Mouse (Mus musculus) CD8-positive naive resting alpha-beta T cell, adult 2 months (primary cell): ENCODE results near the gene Snap29.

Experiments used
- DNase-seq, 2 experiments: peaks; one replicate each; pipeline ENCODE4 v3.0.0; 2022; ENCODE audit warnings: low read depth in 2 of 2, low spot score in 2 of 2

Snap29 gene

DNA sequence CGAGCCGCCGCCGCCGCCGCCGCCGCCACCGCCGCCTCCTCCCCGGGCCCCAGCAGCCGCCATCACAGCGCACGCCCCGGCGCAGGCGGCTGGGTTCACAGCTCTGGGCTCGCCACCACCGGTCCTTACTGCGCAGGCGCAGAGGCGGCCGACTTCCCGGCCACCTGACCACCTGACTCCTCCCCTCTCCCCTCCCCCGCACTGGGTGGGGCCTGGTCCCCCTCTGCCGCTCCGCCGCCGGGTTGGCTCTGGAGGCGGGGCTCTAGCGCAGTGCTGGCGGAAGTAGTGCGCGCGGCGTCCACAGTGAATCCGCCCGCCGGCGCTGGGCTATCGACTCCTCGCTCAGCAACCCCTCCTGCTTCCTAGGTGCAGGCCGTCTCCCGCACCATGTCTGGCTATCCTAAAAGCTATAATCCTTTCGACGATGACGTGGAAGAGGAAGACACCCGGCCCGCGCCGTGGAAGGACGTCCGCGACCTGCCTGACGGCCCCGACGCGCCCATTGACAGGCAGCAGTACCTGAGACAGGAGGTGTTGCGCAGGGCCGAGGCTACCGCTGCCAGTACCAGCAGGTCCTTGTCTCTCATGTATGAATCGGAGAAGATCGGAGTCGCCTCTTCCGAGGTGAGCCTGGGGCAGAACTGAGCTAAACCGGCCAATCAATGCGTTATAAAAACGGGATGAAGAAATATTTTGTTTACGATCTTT lies at the start of gene Snap29, which contains the start of gene Pi4ka:
Gene Snap29 (plus strand): TSS at position 251 of the 708 bp plus-strand sequence.
Gene Pi4ka (minus strand): TSS at position 579 of the 708 bp plus-strand sequence.
- DNase-seq: peak; percentile 100

DNA sequence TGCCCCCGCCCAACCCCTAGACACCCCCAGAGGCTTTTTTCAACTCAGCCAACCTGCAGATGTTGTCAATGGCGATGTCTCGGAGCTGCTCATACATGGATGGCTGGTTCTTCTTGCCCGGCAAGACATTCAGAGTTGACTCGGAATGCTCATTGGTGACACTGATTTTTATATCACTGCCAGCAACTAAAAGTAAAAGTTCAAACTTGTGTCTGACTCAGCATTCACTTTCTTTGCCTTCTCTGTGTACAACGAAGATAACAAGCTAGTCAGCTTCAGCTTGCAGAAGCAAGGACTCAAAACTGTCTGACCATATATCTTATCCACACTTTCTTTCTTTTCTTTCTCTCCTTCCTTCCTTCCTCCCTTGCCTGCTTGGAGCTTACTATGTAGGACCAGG lies 49.8 kb upstream of the Snap29 start:
- no peak for DNase-seq

DNA sequence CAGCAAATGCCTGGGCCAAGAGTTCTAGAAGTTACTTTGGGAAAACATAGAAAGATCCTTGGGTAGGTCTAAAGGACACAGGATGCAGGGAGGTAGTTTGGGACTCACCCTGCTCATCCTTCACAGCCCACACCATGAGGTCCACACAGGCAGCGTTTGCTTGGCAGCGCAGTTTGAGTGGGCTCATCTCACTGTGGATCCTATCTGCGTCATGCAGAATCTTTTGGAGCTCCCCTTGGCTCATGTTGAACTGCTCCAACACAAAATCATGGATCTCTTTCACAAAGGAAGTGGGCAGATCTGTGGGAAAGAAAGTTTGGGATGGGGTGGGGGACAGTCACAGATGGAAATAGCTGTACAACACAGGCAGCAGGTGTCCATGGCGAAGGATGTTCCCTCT lies 47.0 kb upstream of the Snap29 start:
- no peak for DNase-seq

DNA sequence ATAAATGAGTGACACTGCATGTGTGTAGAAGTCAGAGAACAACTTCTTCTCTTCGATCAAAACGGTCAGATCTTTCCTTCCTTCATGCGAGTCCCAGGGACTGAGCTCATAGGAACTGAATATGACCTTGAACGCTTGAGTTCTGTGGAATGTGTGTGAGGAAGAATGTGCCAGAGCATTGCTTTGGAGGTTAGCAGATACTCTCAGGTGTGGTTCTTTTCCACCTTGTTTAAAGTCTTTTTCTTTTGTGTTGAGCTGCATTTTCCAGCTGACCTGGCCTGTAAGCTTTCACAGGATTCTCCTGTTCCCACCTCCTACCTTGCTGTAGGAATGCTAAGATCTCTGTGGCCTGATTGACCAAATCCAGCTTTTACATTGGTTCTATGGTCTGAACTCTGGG lies 23.5 kb upstream of the Snap29 start:
- DNase-seq: no peak

DNA sequence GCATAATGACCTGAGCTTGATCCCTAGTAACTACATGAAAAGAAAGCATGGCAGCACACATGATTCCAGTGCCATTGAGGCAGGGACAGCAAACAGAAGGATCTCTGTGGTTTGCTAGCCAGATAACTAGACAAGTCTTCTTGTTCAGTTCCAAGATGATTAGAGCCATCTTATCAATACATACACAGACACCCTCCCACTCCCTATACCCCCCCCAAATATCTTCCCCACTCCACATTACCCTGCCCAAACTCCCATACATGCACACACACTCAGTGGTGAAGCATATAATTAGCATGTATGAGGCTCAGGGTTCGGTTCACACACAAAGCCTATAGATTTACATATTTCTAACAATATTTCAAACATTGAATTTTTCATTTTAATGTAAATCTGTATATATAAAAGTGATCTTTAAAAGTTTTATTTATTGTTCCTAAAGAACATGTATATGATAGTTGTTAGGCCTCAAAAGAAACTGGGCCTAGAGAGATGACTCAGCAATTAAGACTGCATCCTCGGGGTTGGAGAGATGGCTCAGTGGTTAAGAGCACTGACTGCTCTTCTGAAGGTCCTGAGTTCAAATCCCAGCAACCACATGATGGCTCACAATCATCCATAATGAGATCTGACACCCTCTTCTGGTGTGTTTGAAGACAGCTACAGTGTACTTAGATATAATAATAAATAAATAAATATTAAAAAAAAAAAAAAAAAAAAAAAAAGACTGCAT lies 22.0 kb upstream of the Snap29 start:
- DNase-seq: no peak

DNA sequence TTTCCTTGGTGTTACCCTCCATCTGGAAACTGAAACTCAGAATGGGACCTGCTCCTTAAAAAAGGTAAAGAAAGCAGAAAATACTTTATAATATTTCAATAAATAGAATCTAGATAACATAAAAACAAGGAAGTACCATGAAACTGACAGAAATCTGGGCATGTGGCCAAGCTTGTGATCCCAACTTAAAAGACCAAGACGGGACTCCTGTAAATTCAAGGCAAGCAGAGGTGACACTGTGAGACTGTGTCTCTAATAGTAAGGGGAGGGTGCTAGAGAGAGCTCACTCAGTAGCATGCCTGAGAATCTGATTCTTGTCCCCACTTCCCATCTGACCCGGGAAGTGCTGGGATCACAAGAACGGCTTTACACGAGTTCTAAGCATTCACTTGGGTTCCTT lies 13.0 kb upstream of the Snap29 start:
- no peak for DNase-seq

DNA sequence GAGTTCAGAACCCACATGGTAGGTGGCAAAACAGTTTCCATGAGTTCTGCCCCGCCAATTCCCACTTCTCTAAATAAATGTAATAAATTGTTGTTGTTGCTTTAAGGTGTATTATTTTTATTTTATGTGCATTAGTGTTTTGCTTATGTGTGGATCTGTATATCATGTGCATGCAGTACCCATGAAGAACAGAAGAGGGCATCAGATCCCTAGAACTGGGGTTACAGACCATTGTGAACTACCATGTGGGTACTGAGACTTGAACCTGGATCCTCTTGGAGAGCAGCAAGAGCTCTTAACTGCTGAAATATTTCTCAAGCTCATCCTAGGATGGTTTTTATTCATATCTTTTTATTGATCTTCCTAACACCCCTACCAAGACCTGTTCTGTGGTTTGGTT lies 2.9 kb upstream of the Snap29 start:
- peak; percentile 47 to 67 for DNase-seq

DNA sequence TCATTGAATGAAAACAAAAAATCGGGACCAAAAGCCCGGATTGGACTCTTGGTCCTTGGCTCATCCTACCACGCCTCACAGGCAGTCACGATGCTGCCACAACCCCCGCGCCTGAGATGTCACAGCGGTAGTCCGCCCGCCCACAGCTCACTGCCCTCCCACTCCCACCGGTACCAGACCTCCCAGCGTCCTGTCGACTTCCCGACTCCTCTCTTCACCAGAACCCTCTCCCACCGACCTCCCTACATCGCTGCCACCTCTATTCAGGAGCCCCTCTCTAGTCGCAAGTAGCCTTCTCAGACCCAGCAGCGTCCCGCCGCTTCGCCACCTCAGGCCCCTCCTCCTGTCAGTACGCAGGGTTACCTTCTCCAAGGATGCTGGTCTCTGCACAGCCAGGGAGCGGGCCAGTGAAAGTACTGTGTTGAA lies 502 bp upstream of the Snap29 start:
- DNase-seq: no peak

DNA sequence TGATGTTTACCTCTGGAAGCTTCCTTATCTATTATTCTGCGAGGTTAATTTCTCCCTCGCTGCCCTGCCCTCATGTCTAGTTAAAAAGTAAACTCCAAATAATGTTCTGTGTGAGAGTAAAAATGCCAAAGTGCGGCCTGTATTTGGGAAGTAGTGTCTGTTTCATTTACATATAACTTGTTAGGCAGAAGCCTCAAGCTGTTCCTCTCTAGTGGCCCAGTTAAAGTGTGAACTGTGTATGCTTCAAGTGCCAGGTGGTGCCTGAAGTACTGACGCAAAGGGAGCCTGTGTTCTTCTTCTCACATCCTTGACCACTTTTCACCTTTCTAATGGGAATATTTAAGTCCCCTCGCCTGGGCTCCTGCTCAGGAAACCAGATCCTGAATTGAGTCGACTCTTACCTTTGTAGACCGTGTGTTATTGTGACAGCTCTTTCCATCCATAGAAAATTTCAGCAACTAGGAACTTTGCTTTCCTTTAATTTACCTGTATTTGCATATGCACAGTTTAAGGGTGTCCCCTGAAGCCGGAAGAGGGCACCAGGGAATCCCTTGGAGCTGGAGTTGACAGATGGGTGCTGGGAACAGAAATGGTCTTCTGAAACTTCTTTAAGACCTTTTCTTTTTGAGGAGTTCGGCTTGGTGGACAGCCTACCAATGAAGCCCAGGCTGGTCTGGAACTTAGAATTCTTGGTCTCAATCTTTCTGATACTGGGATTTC lies 886 bp downstream of the Snap29 start:
- DNase-seq: no peak

DNA sequence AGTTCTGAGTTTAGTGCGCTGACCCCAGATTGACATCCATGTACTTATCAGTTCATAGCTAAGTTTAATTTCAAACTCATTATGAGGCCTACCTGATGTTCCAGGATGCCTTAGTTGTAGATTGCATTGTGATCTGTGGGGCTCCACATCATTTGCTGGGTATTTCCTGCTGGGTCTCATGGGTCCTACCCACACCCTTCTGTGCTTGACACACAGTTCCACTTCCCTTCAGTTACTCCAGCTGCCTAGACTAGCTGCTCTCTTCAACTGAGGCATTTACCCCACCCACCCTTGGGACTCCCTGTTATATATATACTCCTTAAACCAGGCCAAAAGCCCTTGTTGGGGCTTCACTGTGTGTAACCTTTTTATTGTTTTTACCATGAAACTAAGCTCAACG lies 3.3 kb downstream of the Snap29 start:
- DNase-seq: no peak

DNA sequence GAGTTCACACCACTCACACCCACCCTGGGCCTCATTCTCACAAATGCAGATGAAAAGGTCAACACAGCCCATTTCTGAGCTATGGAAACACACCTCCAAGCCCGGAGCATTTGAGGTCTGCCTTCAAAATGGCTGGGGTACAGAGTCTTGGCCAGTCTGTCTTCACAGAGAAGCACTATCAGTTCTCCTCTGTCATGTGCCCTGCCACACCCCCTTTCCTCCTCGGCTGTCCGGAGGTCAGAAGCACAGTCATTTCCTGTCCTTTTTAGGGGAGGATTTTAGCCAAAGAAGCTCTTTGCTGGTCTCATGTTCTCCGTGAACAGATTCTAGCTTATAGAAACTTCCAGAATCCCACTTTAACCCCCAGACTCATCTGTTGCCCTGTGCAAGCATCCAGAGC lies 4.4 kb downstream of the Snap29 start:
- DNase-seq: no peak

DNA sequence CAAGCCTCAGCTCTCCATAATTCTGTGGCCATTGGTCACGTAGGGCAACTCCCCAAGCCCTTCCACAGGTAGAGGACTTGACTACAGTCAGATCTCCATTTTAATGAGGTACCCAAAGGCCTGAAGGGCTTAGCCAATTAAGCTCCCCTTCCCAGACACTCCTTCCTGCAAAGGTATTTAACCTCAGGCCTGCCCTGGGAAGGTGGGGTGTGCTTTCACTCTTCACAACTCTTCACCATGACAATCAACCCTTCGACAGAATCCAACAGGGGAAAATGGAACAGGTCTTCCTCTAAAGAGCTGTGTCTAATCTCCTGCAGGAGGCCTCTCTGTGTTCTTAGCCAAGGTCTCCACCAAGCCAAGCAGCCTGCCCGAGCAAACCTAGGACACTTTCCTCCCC lies 17.2 kb downstream of the Snap29 start:
- DNase-seq: no peak

DNA sequence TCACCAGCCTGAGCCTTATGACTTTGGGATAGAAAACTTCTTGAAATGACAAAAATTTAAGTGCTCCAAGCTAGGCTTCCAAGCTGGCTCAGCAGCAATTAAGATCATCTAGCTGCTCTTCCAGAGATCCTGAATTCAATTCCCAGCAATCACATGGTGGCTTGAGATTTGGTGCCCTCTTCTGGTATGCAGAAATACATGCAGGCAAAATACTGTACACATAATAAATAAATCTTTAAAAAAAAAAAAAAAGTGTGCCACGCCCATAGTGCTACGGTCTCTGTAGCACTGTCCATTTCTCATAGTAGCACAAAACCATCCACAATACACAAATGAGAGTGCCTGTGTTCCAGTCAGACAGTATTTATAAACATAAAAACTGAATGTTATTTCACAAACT lies 26.8 kb downstream of the Snap29 start:
- no peak for DNase-seq

DNA sequence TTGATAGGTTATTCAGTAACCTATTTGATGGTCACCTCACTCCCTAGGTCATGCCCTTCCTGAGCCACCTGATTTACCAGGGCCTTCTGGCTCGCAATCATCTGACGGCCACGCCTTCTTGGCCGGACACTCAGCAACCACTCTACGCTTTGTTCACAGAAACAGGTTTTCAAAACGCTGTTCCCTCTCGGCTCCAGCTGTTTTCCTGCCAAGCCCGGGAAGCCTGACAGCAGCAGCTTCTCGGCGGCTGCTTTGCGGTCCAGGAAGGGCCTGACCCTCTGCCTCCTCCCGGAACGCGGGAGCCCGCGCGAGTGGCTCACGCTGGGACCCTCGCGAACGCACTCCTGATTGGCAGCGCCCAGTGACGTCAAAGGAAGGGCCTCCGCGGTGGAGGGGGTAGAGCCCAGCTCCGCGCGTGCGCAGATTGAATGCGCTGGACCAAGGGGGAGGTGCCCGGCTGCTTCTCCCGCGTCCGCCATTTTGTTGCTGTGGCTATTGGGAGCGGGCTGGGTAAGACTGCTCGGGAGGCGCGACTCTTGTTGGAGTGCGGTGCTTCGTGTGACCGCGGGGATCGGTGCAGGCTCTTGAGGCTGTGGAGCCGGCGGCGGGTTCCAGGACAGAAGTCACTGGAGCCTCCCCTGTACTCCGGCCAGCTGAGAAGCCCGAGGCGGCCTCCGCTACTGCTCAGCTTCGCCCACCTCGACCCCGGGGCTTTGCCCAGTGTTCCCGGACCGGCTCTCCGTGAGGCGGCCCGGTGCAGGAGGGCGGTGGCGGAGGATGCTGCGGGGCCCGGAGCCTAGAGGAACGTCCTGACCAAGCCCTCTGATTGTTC lies 46.0 kb downstream of the Snap29 start, which contains the start of gene Crkl:
Gene Crkl (plus strand): TSS at position 447 of the 832 bp plus-strand sequence.
- DNase-seq: peak; percentile 96 to 98

DNA sequence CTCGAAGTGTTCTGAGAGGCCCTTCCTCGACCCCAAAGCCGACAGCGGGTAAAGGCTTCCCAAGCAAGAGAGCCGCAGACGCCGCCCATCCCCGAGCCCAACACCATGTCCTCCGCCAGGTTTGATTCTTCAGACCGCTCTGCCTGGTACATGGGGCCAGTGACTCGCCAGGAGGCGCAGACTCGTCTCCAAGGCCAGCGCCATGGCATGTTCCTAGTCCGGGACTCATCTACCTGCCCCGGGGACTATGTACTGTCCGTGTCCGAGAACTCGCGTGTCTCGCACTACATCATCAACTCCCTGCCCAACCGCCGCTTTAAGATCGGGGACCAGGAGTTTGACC lies 46.6 kb downstream of the Snap29 start:
- peak; percentile 39 to 58 for DNase-seq

DNA sequence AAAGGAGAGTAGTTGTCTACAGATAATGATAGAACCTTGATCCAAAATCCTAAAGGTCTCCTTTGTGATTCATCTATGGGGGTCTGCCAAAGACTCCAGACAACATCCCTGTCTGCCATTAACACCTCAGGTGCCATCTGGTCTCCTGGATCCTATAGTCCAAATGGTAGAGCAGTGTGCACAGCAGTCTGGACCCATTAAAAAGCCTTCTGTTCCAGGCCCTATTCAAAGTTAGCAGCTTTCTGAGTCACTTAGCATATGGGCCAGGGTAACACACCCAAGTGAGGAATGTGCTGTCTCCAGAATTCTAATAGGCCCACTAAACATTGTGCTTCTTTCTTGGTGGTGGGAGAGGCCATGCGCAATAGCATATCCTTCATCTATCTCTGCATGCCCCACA lies 51.1 kb downstream of the Snap29 start:
- DNase-seq: no peak

DNA sequence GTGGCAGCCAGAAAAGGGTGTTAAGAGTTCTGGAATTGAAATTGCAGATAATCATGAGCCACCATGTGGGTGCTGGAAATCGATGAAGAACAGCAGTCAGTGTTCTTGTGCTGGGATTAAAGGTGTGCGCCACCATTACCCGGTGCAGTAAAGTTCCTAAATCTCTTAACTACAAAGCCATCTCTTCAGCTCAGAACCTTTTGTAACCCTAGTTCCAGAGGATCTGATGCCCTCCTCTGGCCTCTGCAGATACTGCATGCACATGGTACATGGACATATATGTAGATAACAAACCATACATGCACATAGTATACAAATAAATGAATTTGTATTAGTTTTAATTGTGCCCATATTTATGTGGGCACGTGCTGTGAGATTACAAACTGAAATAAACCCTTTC lies 54.5 kb downstream of the Snap29 start:
- DNase-seq: peak; percentile 33 to 61

DNA sequence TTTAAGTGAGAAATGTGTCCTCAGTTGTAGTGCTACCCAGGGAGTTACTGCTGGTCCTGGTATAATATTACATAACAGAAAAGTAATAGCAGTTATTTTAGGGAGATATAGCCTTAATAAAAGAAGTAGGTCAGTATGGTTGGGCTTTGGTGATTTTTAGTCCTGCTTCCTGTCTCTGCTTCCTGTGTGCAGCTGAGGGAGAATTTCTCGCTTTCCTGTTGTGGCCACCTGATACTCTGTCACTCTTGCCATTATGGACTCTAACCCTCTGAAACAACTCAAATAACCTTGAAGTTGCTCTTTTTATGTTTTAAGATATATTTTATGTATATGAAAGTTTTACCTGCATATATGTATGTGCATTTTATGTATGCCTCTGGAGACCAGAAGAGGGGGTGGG lies 55.8 kb downstream of the Snap29 start:
- DNase-seq: no peak

DNA sequence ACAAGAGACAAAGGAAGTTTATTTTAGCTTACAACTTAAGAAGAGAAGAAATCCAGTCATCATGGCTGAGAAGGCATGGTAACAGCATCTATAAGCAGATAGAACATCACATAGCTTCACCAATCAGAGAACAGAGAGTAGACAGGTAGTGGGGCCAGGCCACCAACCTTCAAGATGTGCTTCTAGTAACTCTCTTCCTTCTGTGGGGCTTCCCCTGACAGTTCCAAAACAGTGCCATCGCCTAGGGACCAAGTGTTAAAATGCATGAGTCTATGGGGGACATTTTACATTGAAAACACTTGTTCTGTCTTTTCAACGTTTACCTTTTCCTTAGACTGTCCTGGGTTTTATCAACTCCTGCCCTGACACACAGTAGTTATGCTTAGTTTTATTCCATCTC lies 57.4 kb downstream of the Snap29 start:
- no peak for DNase-seq

DNA sequence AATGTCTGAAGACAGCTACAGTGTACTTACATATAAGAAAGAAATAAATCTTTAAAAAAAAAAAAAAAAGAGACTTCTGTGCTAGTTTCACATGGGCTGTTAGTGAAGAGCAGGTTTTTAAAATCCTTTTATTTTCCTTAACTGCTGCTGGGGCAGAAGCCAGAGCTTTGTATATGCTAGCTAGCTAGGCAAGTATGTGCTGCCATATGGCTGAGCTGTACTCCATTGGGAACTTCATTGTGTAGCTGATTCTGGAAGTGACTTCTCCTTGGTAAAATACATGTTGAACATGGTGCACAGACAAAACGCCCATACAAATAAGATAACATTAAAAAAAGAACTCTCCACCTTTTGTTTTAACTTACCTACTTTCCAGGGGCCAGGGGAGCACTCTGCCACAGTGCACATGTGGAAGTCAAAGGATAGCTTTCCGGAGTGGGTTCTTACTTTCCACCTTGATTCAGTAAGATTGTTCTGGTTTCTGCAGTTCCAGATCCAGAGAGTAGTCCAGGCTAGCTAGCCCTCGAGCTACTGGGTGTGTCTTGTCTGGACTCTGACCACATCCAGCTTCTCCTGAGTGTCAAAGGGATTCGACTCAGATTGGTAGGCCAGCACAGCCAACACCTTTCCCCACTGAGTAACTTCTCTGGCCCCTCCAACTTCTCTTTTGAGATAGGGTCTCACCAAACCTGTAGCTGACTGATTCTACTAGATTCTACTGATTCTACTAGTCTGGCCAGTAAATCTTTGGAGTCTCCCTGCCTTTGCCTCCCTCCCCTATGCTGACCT lies 61.3 kb downstream of the Snap29 start:
- no peak for DNase-seq
